Mouse (Mus musculus) mouse embryonic stem cell (cell line): ENCODE measurements around the gene Fkbp6.

ENCODE experiments used
- in situ Hi-C, 2 experiments: fragments of 300-500 bp; cut with MboI; formaldehyde crosslinking; loops; 1 replicate in 1 of 2; 3 replicates in 1 of 2; pipeline ENCODE4 v1.14.3; 2019 to 2020; ENCODE audit warnings: low sequenced_read_pairs in 2 of 2, low pct_unique_long_range_greater_than_20kb in 1 of 2, mixed read lengths in 1 of 2; ENCODE audit not compliant: unreplicated experiment in 1 of 2

The Fkbp6 gene

DNA sequence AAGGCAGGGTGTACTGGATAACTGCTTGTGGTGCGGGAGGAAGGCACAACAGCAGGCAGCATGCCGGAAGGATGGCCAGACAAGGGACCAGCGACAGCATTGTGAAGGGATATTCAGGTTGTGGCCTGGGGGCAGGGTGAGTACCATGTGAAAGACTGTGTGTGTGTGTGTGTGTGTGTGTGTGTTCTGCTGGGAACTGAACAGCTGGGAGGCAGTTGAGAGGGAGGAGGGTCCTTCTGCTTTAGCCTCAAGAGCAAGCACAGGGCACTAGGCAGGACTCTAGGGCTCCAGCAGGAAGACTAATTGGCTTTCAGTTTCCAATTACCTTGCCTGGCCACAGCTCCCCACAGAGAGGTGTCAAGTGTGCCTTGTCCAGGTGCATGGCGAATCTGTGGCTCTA, 58.7 kb downstream of the Fkbp6 start:
- in situ Hi-C loops, result loop anchor here in 1 of 2 experiments (25.0 kb wide), 1 partner anchor 379 kb away; the partner anchor contains the start of genes Cldn13 and Tmem270

DNA sequence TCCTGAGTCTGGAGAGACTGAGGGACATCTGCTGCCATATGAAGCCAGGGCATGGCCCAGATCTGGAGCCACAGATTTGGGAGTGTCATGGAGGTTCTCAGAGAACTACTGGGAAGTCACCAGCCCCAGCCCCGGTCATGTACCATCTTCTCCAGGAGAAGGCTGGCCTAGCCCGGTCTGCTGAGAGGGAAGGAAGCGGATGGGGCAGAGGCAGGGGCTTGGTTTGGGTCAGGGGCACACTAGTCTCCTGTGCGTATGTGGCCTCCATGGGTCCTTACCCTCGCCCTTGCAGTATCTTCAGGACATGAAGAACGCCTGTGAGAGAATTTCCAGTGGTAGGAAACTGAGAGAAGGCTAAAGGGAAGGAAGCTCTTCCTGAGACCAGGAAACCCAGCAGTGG, 59.1 kb downstream of the Fkbp6 start:
- in situ Hi-C loops, result loop anchor here in 1 of 2 experiments (25.0 kb wide), 1 partner anchor 378 kb away; the partner anchor contains the start of genes Cldn13 and Tmem270

DNA sequence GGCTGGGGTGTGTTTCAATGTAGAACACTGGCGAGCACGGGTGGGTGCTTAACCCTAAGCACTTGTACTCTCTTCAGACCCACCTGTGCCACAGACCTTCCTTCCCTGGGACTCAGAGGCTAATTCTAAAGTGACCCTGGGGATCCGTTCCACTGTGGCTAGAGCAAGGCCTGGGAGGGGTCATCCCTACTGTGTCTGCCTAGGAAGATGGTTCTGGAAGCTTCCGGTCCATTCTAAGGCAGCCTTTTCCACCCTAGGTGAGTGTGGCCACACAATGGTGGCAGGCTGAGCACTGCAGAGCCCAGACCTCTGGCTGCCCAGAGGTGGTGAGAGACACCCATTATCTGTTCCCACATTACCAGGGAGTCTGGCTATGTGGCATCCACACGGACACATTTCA, 62.9 kb downstream of the Fkbp6 start:
- in situ Hi-C loops, result loop anchor here in 1 of 2 experiments (5.0 to 25.0 kb wide), 2 partner anchors 50 to 375 kb away; partner anchors contain the start of genes Cldn13 and Tmem270

DNA sequence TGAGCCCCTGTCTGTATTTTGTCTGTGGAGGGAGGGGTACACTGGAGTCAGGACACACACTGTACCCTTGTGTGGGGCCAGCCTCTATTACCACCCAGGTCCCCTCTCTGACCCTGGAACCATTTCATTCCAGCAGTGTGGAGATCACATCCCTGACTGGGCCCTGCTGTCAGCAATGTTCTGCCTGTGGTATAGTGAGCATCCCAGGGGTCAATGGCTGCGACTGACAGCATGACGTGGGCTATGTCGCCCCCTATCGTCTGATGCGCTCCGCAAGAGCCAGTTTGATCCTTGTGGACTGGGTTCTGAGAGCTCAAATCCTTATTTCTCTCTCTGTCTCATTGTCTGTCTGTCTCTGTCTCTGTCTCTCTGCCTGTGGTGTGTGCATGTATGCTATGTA, 63.7 kb downstream of the Fkbp6 start:
- in situ Hi-C loops, result loop anchor here in 1 of 2 experiments (5.0 to 25.0 kb wide), 2 partner anchors 49 to 374 kb away; partner anchors contain the start of genes Cldn13 and Tmem270

DNA sequence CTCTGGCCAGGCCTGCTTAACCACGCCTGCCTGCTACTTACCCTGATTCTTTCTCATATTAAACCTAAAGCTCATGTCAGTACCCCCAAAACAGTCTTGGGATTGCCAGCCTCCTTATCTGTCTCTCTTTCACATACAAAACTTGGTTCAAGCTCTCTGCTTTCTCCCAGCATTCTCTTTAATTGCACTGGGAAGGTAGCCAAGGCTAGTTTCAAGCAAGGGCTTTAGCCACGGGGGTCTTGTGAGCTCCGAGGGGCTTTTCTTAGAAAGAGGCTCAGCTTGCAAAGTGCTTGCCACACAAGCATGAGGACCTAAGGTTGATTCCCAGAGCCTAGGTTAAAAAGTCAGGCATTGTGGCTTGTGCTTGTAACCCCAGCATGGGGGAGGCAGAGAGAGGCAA, 64.6 kb downstream of the Fkbp6 start:
- in situ Hi-C loops, result loop anchor here in 1 of 2 experiments (5.0 to 25.0 kb wide), 2 partner anchors 48 to 373 kb away; partner anchors contain the start of genes Cldn13 and Tmem270

GRCm38 (mm10) chr5:135280226-135280625, 69.6 kb downstream of the Fkbp6 start:
- in situ Hi-C loops, result loop anchor here in 1 of 2 experiments (25.0 kb wide), 1 partner anchor 368 kb away; the partner anchor contains the start of genes Cldn13 and Tmem270

DNA sequence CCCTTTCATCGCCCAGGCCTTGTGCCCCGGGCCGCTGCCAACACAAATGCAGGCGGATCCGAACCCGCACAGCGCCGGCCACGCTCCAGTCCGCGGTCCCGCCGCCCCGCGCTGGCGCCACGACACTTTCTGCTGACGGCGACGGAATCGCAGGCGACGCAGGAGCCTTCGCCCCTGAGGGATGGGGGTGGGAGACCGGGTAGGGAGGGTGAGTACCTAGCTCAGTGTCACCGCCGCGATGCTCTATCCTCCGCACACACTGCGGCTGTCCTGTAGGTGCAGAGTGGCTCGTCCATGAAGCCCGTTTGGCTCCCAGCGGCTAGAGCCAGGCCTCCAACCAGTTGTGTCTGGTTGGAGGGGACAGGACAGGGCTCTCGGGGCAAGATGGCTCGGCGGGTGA, 73.2 kb downstream of the Fkbp6 start:
- in situ Hi-C loops, result loop anchor here in 1 of 2 experiments (25.0 kb wide), 1 partner anchor 364 kb away; the partner anchor contains the start of genes Cldn13 and Tmem270

DNA sequence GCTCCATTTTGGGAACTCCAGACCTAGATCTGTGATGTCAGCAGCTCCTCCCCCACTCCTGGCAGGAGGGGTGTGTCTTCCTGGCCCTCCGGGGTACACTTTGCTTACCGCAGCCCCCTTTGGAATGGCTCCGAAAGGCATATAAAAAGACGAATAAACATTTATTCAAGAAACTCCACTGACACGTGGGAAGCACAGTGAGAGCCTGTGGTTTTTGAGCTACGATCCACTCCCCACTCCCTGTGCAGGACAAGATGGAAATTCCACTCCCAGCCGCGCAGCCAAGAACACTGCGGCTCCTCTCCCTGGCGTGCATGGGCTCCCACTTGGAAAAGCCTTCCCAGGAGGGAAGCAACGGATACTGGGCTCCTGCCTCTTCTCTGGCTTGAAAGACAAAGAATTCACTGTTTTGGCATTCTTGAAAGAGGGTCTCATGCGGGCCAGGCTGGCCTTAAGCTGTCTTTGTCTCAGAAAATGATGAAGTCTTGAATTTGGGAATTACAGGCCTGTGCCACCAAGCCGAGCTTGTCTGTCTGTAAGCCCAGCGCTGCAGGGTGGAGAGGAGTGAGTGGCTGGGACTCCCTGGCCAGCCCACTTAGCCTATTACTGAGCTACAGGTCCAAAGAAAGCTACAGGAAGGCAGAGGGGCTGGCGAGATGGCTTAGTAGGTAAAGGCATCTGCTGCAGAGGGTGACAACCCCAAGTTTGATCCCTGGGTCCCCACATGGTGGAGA, 75.0 kb downstream of the Fkbp6 start:
- in situ Hi-C loops, result loop anchor here in 1 of 2 experiments (25.0 kb wide), 1 partner anchor 363 kb away; the partner anchor contains the start of genes Cldn13 and Tmem270

DNA sequence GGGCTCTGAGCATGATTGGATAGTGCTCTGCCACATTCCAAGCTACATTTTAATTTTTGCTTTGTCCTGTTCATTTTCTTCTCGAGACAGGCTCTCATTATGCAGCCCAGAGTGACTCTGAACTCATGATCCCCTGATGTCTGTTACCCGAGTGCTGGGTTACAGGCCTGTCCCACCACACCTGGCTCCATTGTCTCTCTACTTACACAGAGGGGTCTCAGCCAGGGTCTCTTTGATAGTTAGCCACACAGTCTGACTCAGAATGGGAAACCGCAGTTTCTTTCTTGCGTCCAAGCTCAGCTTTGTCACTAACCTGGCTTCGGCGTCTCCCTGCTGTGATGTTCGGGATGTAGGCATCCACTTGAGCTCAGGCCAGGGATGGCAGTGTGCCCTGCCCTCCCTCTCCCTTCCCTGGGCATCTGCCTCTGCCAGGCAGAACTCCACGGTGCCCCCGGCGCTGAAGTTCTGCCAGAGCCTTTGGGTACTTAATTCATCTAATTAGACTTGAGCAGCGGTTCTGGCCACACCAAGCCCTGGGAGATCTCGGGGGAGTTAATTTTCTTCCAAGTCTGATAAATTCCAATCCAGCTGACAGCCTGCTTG, 78.2 kb downstream of the Fkbp6 start:
- in situ Hi-C loops, result no loop called here

DNA sequence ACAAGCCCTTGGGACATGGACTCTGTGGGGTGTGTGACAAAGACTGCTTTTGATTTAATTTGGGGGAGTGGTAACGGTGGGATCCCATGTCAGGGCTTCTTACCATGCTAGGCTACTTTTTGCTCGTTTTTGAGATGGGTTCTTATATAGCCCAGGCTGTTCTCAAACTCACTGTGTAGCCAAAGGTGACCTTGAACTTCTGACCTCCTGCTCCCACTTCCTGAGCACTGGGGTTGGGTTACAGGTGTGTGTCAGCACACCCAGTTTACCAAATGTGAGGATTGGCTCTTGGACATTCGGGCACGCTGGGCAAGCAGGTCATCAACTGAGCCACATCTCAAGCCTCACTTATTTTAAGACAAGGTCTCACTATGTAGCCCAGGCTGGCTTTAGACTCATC, 79.5 kb downstream of the Fkbp6 start:
- in situ Hi-C loops, result no loop called here

GRCm38 (mm10) chr5:135269451-135269850, 80.4 kb downstream of the Fkbp6 start:
- in situ Hi-C loops, result no loop called here

DNA sequence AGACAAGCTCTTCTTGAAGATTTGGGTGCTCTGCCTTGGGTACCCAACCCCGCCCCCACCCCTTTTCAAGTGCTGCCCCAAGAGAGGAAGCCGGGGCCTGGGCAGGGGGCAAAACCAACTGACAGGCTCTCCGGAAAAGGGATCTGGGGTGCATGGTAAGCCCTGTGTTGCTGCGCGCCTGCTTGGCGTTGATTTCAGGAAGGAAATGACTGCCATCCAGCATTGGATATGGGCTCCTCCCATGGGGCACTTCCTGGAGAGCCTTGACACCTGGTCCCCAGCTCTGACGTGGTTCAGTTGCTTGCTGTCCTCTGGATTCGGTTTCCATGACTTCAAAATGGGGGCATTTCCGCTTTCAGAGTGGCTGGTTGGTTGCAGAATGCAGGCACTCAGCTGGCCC, 85.3 kb downstream of the Fkbp6 start:
- in situ Hi-C loops, result no loop called here

DNA sequence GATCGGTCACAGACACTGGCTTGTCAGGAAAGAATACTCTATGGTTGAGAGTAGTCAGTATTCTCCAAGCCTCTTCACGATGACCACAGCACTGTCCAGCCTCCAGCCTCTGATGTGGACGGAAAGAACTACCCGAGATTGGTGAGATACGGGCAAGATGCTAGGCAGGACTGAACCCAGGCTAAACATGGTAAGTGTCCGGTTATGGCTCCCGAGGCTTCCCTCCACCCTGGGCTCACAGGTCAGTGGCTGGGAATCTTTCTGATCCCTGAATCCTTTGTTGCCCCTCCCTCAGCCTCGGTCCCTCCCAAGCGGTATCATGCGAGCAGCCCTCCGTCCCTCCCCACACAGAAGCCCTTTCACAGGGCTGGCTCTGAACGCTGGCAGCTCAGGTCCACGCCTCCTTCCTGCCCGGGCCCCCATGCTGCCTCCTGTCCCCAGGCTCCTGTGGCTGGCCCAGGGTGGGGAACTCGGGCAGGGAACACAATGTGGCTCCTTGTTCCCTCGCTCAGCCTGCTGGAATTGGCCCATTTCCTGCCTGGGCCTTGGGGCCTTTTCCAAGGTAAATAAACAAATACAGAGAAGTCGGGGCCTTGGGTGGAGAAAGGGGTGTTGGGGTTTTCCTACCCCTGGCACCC, 85.9 kb downstream of the Fkbp6 start:
- in situ Hi-C loops, result no loop called here

DNA sequence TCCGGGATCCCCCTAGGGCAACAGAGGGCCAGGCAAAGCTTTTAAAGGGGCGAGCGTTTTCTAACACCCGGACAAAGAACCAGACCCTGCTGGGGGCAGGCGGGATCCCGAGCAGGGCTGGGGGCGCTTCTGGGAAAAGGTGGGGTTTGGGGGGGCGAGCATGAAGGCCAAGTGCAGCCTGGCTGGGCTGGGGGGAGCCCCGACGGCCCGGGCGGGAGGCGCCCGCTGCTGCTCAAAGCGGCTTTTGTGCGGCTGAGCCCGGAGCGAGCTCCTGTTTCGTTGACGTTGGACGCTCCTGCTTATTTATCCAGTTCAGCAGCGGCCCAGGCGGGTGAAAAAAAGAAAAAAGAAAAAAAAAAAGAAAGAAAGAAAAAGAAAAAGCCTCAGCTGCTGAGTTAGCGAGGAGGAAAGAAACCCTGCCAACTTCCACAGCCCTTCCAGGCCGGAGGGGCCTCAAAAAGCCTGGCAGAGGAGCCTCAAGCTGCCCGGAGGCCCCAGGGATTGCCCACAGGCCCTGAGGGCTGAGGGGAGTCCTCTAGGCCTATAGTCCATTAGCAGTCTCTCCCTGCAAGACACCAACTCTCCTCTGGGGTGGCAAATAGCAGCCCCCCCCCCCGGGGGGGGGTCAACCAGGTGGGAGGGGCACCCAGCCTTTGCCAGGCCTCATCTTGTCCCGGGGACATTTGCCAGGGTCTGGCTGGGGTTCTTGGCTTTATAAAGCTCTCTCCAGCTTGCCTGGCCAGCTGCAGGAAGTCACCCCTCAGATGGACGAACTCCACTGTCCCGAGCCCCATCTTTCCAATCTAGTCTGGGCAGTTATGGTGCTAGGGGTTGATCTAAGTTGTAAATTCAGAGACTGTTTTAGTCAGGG, 91.3 kb downstream of the Fkbp6 start:
- in situ Hi-C loops, result no loop called here

DNA sequence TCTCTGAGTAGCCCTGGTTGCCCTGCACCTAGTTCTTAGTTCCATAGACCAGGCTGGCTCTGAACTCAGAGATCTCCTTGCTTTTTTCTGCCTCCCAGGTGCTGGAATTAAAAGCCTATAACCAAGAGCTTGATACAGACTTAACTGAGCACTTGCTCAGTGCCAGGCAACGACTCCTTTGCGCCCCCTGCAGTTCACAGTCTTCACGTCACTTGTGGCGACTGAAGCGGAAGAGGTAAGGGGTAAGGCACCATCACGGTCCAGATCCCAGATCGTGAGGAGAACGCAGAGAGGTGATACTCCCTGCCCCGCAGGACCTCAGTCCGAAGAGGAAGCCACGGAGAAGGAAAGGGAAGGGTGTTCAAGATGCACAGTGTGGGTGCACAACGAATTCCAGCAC, 92.3 kb downstream of the Fkbp6 start:
- in situ Hi-C loops, result no loop called here

DNA sequence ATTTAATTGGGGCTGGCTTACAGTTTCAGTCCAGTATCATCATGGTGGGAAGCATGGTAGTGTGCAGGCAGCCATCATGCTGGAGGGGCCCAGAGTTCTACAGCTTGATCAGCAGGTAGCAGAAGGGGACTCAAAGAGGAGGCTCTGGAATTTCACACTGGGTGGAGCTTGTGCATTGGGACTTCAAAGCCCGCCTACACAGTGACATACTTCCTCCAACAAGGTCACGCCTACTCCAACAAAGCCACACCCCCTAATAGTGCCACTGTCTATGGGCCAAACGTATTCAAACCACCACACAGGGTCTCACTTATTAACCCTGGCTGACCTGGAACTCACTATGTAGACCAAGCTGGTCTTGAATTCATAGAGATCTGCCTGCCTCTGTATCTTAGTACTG, 93.7 kb downstream of the Fkbp6 start:
- in situ Hi-C loops, result no loop called here

- in situ Hi-C loops, result no loop called here
Observed at GRCm38 (mm10) chr5:135253741-135254401, 96.0 kb downstream of the Fkbp6 start.

DNA sequence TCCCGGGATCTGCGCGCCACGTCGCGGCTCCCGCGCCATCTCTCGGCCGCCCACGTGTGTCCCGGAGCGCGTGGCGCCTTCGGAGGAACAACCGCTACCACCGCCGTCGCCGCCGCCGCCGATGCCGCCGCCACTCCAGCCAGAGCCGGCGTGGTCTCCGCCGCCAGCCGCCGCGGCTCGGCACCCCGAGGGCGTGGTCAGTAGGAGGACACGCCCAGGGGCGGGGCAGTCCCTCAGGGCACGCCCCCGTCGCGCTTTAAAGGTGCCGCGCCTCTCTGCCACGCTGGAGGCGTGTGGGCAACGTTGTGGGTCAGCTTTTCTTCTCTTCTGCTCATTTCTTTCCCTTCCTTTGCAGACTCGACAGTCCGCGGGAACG, 98.8 kb downstream of the Fkbp6 start, which contains the start of gene Fzd9:
Fzd9 (minus strand) TSS at position 152 of the 376 bp plus-strand sequence.
- in situ Hi-C loops, result no loop called here
